ENCODE assay signal across 16 mouse cellular contexts in genomic region chr4:117325076-117325475, GRCm38 (mm10).
DNase-seq lines count a peak whose midpoint lies in the region.
"Had no signal": no experiment of that assay in that cellular context is flagged by ENCODE, and none has a peak within 500 bp of the region (broad histone marks: within the 10 kb centered on the region; RNA-seq: fewer than 3 reads in every experiment).

No protein-coding gene starts in this region.

- DNase-seq in R1 (ENCODE audit: low read depth, low spot score) = peak; percentile 52
- peak; percentile 51 for DNase-seq in ZHBTc4 (ENCODE audit: low read depth, low spot score)
- no peak for DNase-seq in lung, postnatal 25 days (ENCODE audit: low spot score)
- no peak for DNase-seq in kidney, postnatal 36 days
- DNase-seq: adrenal gland, adult 2 months; adrenal gland, adult 8-10 months; adrenal gland, postnatal 10 days; adrenal gland, postnatal 14 days; adrenal gland, postnatal 25 days; adrenal gland, postnatal 36 days; B cell, adult 2 months; cerebellum, adult 11 months; cerebellum, adult 11-12 months; cerebellum, adult 18-20 months; cerebellum, adult 2 months; cerebellum, adult 8-10 months had no signal

Comparison
In these comparisons a context has a peak if more than half of its experiments do, and no peak if none do; other contexts are left out.
1. DNase-seq: peak in R1 (single experiment) and ZHBTc4 (single experiment); none in lung, postnatal 25 days (single experiment) and kidney, postnatal 36 days (0 of 2).